Mouse (Mus musculus) ovary, postnatal 10 days (tissue): ENCODE data around the gene Hoxb4.

ENCODE experiments used
- DNase-seq: peaks from one replicate; pipeline ENCODE4 v3.0.0; 2022; ENCODE audit warnings: low spot score

The Hoxb4 gene

DNA sequence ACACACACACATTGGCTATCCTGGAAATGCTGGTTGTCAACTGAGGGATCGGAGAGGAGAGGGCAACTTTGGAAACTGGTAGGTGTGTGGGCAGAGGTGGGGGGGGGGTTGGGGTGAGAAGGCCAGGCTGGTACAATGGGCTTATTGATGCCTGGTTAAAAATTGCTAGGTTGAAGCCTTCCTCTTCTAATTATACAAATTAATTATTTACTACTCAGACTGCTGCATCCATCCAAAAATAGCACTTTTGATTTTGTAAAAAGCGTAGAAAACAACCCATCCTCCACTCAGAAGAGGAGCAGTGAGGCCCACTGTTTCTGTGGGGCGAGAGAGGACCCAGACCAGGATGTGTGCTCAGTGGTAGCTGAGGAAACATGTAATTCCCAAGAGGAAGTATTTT lies 16.9 kb downstream of the Hoxb4 start:
- DNase-seq = no peak

DNA sequence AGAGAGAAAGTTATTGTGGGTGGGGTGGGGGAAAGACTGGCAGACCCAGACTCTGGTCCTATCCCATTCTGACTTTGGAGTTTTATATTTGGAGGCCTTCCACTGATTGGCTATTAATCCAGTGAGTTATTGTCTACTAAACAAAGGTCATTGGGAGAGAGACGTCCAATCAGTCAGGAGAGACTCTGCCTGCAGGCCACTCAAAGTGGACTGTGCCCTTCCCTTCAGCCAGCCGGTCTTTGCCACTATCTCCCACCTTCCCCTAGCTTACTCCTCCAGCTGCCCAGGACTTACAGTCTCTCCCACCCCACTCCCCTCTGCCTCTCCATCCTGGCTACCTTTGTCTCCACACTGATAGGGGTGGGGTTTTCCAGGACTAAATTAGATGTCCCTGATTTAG lies 18.5 kb downstream of the Hoxb4 start:
- no peak for DNase-seq

DNA sequence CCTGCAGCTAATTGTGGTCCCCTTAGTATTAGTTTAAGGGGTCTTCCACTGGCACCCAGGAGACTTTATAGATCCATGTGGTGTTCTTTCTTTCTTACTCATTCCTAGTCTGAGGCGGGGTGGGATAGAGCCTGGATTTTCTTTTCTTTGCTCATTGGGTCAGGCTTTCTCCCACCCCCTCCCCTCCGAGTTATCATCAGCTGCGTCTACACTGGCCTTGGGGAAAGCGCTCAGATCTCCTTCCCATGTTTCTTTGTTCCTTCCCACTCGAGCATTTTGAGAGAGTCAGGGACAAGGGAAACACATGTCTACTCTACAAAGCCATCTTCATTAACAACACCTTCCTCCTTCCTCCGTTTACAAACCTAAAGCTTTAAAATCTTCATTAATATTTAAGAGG lies 19.0 kb downstream of the Hoxb4 start:
- no peak for DNase-seq

DNA sequence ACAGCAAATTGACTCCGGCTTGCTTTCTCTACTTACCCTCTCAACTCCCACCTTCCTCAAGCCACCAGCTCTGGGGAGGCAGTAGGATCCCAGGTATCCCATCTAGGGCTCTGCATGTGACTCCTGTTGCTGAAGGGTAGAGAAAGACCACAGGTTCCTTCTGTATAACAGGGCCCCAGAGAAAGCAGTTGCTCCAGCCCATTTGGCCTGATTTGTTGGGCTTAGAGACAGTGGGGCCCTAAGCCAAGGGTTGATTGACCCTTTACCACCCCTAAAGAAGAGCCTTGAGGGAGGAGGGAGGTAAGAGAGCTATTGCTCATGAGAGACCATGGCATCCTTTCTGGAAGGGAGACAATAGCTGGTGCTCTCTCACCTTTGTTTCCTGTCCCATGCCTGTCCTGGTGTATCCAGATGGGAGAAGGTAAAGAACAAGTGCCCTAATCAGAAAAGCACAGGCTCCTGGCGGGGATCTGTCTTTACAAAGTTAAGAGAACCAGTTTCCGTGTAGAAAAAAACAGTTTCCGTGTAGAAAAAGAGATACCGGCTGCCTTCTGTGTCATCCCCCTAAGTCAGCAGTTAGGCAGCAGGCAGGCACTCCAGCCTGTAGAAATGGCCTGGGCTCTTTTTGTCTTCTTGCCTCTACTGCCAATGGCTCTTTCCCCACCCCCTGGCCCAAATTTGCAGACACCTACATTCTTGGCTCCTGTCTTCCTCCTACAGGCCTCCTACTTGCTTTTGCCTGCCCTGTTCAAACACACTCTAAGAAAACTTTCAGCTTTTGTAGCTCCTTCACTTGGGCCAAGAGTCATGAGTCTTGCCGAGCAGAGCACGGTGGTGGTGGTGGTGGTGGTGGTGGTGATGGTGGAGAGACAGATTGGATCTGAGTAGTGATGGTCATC lies 21.1 kb downstream of the Hoxb4 start:
- no peak for DNase-seq

DNA sequence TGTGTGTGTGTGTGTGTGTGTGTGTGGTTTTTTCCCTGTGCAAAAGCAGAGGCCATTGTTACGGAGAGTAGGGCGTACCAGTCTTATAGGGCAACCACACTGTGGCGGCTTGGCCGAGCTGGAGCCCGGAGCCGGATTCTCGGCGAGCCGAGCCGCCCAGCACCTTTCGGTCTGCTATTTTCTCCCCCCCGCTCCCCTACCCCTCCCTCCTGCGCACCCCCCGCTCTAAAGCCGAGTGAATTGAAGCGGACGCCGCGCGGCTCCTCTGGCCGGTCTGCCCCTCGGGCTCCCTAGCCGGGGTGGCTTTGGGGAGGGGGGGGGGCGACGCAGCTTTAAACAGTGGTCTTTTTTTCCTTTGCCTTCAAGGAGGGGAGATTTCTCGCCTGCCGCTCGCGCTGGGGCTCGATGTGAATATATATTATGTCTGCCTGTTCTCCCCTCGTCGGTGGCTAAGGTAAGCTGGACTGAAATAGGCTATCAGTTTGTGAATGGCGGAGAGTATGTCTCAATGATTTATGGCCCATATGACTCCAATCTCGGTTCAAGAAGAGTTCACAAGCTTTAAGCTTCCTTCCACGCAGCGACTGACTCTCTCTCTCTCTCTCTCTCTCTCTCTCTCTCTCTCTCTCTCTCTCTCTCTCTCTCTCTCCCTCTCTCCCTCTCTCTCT lies 22.8 kb downstream of the Hoxb4 start:
- no peak for DNase-seq

DNA sequence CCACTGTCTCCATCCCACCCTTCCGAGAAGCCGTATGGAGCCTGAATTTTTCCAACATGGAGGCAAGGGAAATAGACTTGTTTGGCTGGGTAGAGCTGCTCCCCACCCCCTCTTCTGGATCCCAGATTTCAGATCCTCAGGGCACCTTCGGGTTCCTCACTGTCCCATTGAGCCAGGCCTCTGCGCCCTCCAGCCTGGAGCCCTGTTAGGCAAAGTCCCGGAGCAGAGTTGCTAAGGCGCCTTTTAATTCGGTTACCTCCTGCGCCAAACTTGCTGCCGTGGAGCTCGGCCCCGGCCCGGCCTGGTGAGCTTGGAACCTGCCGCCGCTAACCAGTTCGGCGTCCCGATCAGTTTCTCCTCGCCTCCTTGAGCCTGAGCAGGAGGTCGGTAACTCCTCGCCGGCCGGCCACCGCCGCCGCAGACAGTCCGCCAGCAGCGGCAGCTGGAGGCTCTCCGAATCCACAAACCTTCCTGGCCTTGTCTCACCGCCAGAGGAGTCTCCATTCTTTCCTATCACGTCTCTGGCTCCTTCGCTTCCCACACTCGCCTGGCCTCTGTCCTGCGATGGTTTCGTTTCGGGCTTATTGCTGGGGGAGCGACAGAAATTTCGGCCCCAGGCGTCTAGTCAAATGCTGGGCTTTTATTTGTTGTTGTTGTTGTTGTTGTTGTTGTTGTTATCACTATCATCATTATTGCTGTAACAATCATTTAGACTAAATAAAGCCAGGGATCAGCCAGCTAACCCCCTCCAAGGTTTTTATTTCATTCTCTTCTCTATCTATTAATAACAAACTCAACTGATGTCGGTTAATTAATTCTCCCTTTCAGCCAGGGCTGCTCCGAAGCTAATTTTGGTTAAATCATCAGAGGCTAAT lies 23.9 kb downstream of the Hoxb4 start:
- no peak for DNase-seq

DNA sequence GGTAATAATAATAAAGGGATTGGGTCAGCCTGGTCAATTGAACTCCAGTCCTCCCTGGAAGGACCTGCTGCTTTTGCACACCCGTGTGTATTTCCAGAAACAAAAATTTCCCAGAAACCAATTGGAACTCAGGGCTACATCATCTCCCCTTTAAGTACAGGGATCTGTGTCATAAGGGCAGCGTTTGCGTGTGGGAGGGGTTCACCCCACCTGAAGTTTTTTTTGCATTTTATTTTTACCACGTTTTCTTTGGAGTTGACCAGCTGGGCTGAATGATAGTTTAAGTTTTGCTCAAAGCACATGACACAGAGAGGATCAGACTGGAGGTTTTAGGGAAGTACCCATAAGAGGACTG lies 24.5 kb downstream of the Hoxb4 start:
- no peak for DNase-seq

DNA sequence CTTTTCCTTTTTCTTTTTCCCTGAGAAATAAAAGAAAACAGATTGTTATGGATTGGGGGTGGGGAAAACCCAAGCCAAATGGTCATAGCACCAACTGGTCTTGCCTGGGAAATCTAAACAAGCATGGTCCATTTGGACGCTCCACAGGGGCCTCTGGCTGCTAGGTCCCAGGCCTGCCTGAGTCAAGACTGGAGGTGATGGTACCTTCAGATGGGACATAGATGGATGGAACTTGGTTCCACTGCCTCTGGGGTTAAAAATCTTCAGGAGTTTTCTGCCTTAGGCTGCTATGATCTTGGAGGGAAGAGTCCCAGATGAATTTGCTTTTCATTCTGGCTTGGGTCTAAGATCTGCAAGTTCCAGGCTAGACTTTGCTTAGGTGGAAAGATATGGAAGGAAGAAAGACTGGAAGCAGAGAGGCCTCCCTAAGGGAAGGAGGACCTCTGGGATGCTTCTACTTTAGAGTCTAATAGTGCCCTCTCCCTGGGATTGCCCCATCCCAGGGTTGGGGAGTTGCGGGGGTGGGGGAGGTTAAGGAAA lies 25.2 kb downstream of the Hoxb4 start:
- no peak for DNase-seq

DNA sequence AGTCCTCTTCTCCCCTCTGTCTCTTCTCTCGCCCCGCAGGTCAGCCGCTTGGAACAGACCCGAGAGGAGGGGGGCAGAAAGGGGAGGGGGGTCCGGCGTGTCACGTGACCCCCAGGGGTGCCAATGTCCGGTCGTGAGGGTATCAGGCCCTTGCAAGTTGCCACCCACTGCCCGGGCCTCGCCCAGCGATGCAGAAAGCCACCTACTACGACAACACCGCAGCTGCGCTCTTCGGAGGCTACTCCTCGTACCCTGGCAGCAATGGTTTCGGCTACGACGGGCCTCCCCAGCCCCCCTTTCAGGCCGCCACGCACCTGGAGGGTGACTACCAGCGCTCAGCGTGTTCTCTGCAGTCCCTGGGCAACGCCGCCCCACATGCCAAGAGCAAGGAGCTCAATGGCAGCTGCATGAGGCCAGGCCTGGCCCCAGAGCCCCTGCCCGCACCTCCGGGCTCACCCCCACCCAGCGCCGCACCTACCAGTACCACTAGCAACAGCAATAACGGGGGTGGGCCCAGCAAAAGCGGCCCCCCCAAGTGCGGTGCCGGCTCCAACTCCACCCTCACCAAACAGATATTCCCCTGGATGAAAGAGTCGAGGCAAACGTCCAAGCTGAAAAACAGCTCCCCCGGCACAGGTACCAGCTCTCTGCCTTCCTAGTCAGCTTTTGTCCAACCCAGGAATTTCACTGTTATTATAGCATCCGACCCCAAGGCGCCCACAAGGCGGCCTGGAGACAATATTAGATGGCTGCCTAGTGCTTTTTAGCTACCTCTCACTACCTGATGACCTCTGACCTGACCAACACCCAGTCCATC lies 26.2 kb downstream of the Hoxb4 start:
- no peak for DNase-seq

DNA sequence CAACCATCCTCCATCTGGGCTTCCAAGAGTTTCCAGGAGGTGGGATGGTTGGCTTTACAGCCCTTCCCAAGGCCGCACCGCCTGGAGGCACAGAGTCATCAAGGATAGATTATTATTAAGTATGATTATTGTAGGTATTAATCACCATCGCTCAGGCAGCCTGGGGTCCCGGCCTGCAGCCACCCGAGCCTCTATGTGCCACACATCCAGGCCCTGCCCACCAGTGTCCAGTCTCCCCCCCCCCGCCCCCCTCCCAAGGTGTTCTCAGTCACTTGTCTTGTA lies 26.8 kb downstream of the Hoxb4 start:
- DNase-seq = no peak

DNA sequence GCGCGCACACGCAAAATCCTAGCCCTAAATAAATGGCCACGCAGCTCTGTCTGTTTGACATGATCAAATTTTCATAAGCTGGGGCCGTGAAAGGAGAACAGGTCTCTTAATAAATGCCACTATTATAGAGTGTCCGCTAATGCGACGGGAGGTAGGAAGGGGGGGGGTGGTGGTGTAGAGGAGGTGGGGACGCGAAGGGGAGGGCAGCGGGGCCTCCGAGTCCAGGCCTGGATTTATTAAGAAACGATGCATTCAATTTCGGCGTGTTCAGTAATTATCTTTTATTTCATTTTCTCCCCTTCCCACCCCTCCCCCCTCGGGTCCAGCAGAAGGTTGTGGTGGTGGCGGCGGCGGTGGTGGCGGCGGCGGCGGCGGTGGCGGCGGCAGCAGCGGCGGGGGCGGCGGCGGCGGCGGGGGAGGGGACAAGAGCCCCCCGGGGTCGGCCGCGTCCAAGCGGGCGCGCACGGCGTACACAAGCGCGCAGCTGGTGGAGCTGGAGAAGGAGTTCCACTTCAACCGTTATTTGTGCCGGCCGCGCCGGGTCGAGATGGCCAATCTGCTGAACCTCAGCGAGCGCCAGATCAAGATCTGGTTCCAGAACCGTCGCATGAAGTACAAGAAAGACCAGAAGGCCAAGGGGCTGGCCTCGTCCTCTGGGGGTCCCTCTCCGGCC lies 27.3 kb downstream of the Hoxb4 start:
- no peak for DNase-seq

DNA sequence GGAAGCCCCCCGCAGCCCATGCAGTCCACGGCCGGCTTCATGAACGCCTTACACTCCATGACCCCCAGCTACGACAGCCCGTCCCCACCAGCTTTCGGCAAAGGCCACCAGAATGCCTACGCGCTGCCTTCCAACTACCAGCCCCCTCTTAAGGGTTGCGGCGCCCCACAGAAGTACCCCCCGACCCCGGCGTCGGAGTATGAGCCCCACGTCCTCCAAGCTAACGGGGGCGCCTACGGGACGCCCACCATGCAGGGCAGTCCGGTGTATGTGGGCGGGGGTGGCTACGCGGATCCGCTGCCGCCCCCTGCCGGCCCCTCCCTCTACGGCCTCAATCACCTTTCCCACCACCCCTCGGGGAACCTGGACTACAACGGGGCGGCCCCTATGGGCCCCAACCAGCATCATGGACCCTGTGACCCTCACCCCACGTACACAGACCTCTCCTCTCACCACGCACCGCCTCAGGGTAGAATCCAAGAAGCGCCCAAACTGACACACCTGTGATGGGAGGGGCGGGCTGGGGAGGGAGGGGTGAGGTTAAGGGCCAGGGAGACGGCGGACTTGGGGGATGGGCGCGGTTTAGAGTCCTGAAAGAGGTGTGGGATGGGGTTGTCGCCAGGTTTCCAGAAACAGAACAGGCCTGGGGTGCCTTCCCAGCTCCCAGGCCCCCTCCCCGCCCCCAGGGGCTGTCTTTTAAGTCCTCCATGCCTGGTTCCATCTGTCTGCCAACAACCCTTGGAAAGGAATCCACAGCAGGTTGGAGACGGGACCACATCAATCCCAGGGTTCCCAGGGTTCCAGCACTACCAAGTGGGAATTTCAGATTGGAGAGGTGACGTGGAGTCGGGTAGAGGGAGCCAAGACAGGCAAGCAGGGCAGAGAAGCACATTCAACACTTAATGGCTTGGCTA lies 28.1 kb downstream of the Hoxb4 start:
- DNase-seq = no peak

DNA sequence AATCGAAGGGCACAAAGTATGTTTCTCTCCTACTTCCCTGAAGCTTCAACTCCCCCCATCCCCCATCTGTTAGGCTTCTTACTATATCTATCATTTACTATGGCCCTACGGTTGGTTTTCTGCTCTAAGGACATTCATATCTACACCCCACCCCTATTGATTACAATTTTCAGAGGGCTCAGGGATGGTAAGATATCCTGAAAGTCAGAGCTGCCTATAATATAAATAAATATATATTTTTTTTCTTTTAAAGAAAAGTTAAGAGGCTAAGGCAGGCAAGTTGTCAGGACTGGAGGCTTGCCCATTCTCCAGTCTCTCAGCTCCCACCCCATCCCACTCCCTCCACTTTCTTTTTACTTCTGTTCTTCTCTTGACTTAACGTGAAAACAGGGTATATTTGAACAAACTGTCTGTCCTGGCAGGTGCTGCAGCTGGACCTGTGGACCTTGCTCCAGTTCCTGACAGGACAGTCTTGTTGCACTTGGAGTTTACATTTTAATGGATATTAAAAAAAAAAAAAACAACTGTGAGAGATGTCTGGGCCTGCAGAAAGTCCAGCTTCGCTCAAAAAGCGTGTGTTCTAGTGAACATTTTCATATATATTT lies 29.0 kb downstream of the Hoxb4 start:
- DNase-seq = no peak

DNA sequence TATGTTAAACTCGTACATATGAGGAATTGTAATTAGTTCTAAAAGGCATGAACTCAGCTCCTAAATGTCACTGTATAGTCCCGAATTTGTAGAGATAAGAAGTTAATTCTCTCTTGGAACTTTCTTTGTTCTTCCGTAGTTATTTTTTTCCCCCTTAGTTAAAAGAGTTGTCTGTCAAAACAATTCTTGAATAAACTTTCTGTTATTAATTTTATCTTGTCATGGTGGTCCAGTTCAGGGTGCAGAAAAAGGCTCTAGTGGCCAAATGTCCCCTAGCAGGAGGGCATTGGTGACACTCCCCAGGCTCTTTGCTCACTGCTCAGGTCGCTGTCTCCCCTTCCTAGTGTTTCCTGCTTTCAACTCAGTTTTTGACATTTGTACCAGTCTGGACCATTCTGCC lies 29.6 kb downstream of the Hoxb4 start:
- DNase-seq = no peak

DNA sequence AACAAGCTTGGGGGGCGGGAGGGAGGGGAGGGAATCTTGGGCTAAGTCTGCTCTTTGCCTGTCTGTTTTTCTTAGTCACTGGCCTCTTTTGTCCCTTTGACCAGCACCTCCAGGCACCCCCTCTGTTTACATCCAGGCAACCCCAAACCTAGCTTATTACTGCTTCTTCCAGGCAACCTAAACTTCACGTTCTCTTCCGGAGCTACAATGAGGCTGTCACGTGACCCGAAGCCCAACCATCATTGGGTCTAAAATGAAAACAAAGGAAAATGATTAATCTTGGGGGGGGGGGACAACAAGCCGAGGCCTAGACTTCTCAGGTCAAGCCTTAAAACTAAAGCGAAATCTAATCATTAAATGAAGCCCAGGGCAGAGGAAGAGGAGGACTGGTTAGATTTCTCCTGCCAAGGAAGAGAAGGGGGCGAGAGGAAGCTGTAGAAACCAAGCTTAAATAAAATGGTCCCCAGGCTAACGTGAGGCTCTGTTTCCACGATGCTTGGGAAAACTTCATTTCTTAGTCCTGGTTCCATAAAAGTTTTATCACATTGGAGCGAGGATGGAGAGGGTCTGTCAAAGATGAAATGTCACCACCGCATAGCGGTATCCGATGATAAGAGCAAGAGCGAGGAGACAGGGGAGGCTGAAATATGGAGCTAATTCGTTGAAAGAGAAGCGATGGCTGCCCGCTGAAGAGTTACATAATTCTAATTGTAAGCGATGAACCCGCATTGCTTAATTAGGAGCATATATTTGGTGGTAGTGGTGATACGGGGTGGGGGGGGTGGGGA lies 30.3 kb downstream of the Hoxb4 start:
- DNase-seq = no peak

DNA sequence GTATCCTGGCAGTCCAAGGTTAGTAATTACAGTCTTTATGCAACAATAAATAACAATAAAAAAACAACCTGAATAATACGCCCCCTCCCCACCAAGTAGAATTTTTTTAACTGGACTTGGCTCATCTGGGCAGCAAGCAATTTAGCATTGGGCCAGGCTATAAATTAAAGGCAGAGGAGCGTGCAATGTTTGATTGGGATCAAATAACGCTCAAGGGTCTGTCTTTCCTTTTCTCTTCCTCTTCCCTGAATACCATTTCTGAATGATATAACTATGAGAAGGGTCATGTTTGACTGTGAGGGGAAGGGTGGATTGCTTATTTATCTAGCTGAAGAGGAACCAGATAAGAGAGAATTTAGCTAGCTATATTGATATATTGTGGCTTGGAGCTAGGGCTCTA lies 30.9 kb downstream of the Hoxb4 start:
- no peak for DNase-seq

DNA sequence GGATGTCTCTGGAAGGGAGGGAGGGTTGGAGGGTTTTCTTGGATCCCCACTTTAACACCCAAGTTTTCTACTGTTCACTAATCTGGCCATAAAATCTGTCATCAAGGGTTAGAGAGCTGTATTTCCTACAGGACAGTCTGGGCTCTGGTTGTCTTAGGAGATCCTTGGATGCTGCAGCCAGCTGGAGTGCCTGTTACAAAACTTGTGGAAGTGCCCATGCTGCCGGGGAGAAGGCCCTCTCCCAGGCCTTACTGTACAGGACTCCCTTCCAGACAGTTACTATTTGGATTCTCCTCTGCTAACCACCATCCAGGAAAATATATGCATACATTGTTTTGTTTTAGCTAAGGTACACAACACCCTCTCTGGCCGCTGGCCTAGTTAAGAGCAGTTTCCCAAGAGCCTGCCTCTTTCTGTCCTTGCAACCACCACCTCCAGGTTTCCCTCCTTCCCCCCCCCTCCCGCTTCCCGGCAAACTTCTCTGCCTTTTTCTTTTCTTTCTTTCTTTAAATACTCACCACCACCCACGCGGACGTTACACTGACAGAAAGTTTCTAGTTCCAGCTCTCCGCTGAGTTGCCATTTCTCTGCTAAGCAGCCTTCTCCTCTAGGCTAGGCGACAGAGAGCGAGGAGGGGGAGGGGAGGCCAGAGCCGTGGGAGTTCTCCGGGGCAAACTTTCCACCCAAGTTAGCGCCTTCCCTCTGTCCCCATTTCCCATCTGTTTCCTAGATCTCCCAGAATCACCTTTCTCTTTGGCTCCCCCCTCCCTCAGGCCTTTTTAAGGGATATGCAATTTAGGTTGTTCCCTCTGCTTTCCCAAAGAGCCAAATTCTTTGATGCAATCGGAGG lies 31.6 kb downstream of the Hoxb4 start:
- no peak for DNase-seq

DNA sequence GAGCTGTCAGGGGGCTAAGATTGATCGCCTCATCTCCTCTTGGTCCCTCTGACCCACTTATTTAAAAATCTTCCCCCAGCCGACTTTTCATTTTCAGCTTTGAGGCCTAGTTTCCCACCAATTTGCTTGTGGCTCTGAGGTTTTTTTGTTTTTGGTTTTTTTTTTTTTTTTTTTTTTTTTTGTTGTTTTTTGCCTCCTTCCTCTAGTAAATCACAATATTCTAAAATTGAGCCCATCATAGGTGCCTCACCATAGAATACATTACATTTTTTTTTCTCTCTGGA lies 32.2 kb downstream of the Hoxb4 start, which contains the start of gene Hoxb2:
Hoxb2 (plus strand) TSS at position 185 of the 284 bp plus-strand sequence.
- no peak for DNase-seq
